Mouse (Mus musculus) ovary, adult 18-20 months (tissue): ENCODE data around the gene Ppp1r8.

Experiments used
- DNase-seq: peaks from one replicate; pipeline ENCODE4 v3.0.0; 2022; ENCODE audit warnings: low spot score, mixed read lengths

Gene Ppp1r8

DNA sequence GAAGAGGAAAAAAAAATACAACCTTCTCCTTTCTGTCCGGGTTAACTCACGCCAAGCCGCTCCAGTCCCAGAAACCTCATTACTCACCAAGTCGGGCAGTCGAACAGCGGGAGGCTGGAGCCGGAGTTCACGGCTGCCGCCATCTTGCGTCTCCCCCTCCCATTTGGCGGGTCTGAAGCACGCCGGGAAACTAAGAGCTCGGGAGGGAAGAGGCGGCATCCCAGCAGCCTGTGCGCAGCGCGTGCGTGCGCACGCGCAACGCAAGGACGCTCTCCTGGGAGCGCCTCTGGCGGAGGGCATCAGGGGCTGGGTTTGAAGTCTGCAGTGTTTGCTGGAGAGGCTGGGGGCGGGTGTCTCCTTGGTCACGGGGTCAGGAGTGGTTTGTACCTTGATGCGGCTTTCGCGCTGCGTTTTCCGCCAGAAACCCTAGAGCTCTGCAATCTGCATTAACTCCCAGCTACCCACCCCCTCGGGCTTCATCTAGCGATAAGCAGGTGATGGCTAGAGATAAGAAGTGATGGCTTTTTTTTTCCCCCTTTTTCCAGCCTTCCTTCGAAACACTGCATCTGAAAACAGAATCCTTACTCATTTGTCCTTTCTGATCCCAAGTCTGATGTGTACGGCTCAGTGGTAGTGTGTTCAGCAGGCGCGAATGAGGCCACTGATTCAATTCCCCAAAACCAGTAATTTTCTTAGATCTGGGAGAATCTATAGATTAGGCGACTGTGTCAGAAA lies at the start of gene Ppp1r8:
Gene Ppp1r8 (minus strand): TSS at position 200 of the 735 bp plus-strand sequence.
- peak; percentile 91 for DNase-seq

DNA sequence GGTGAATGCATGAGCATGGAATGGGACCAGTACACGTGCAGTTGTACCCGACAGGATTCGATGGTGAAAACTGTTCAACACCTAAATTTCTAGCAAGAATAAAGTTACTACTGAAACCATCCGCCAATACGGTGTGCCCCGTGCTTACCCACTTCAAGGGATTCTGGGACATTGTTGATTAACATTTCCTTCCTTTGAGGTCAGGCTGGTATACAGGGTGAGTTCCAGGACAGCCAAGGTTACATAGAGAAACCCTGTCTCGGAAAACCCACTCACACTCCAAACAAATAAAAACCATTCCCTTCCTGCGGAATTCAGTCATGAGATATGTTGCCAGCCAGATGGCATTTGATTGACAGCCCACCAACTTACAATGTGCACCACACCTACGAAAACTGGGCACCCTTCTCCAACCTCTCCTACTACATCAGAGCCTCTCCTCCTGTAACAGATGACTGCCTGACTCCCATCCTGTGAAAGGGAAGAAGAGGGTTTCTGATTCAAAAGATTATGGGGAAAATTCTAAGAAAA lies 41.9 kb upstream of the Ppp1r8 start:
- DNase-seq, result no peak

GRCm38 (mm10) chr4:132884064-132884843 lies 41.3 kb upstream of the Ppp1r8 start, which contains the start of gene Stx12:
Gene Stx12 (minus strand): TSS chr4:132884509.
- DNase-seq, result peak; percentile 84

DNA sequence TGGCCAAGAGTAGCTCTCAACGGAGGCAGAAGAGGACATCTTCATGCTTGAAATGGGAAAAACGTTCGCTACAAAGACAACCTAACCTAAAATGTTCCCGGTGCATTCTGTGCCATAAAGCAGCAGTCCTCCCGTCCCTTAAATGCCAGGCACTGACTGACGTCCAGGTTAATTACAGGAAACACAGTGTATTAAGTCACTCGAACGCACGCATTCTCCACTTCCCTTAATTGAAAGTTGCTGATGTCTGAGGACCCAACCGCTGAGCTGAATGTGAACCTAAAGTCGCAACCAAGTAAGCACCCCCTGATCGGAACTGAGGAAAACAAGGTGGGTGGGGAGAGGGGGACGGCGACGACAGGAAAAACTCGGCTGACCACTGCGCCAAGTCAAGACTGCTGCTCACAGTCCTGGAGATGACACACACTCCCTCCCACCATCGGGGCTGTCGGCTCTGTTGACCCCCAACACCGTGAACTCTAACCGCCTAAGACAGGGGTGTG lies 40.6 kb upstream of the Ppp1r8 start:
- DNase-seq, result no peak

GRCm38 (mm10) chr4:132874363-132875097 lies 31.6 kb upstream of the Ppp1r8 start:
- DNase-seq, result no peak

GRCm38 (mm10) chr4:132873481-132874362 lies 30.8 kb upstream of the Ppp1r8 start:
- DNase-seq, result no peak

DNA sequence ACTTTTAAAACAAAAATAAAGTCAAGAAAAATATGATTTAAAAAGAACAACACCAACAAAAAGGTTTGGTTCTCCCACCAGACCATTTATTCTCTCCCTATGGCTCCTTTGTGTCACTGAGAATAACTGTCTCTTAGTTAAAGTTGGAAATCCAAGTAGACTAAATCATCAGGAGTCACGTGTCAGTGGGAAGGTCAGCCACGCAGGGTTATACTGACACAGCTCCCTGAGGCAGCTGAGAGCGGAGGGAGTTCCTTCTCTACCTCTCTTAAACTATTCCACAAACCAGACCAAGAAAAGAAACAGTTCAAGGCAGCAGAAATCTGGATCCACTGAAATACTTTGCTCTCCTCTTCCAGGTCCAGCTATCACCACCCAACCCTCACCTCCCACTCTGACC lies 28.1 kb upstream of the Ppp1r8 start:
- no peak for DNase-seq

DNA sequence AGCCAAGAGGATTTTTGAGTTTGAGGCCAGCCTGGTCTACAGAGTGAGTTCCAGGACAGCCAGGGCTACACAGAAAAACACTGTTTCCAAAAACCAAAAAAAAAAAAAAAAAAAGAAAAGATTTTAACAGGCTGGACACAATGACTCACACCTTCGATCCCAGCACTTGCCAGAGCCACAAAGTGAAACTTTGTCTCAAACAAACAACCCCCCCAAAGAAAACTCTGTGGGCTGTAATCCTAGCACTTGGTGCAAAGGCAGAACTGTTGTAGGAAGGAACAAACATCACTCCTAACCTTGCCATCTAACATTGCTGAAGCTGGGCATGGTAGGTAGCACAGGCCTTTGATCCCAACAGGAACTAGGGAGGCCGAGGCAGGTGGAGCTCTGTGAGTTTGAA lies 21.9 kb upstream of the Ppp1r8 start:
- no peak for DNase-seq

DNA sequence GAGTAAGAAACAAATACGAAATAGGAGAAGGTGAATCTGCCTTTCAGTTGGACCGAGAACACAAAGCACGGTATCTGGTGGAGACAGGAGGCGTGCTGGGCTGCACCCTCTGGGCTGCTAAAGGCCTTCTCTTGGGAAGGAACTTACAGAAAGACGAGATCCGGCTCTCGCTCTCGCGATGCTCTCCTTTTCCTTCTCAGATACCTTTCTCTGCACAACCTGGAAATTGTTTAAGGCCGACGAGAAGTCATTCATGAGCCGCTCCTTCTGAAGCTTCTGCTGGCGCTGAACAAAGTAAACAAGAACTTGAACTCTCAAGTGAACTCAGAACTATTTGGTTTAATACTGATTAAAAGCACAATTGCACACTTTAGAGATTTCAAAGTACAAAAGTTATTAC lies 20.0 kb upstream of the Ppp1r8 start:
- DNase-seq, result no peak

- no peak for DNase-seq
Measured at GRCm38 (mm10) chr4:132860880-132861279, 17.9 kb upstream of the Ppp1r8 start.

GRCm38 (mm10) chr4:132843705-132844071 lies 719 bp upstream of the Ppp1r8 start:
- no peak for DNase-seq

DNA sequence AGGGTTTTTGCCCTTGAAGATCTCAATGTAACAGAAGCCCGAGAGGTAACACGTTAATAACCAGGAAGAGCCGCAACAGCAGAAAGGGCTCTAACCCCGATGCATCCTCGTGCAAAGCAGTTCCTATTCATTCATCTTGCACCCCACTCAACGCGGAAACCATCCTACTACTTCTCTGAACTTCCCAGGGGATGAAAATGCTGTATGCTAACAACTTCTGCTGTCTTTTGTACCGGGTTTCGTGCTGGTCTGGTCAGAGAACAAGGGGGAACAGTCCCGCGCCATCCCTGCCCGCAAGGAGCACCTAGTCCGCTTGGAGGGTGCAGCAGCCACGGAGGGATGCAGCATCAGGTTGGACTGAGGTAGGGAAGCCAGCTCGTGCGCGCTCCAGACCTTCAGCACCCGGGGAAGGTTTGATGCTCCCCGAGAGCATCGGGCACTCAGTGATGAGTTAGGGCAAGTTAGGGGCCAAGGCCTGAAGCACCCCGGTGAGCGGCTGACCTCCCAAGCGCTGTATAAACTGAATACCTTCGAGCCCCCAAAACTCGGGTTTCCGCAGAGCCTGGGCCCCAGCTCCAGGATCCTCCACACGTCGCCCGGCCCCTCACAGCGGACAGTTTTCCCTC lies 575 bp downstream of the Ppp1r8 start:
- DNase-seq, result no peak

DNA sequence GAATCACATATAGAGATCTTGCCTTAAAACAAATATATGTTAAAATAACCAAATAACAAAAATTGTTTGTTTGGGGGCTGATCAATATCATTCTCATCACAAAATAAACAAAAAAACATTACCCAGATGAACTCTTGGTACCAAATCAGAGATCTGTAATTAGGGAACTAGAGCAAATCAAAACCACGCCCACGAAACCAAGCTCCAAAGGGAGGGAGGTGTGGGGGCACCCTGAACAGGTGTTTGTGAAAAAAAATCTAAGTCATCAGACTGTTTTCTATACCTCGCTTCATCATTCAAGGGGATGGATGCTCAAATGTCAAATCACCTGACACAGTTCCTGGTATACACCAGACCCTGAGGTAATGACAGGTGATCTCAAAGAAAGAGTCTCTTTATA lies 1.5 kb downstream of the Ppp1r8 start:
- no peak for DNase-seq

DNA sequence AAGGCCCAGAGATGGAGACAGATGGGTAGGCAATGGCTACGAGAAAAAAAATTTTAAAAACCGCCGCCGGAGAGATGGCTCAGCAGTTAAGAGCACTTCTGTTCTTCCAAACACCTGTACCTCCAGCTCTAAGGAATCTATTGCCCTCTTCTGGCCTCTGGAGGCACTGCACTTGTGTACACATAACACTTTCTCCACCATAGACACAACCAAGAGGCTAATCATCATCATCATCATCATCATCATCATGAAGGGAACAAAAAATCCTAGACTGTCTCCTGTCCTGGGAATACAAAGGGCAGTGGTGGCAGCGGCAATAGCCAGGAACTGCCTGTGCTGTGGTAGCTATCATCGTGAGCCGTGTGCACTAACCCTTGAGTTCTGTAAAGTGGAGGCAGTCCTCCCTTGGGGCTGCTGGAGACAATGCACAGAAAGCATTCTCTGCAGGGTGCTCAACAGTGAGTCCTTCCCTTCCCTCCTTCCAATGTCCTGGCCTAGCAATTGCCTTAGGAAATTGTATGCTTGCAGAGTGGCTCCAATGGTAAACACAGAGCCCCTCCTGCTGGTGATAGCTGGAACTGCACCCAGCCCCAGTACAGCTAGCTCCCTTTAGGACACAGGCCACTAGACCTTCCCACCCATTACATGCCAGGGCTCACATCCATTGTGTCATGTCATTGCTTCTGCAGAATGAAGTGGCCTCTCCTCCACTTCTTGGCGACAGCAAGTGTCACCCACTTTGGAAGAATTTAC lies 19.2 kb downstream of the Ppp1r8 start:
- peak; percentile 19 for DNase-seq

GRCm38 (mm10) chr4:132818442-132818841 lies 24.5 kb downstream of the Ppp1r8 start:
- DNase-seq, result no peak

GRCm38 (mm10) chr4:132816855-132817254 lies 26.1 kb downstream of the Ppp1r8 start:
- no peak for DNase-seq

DNA sequence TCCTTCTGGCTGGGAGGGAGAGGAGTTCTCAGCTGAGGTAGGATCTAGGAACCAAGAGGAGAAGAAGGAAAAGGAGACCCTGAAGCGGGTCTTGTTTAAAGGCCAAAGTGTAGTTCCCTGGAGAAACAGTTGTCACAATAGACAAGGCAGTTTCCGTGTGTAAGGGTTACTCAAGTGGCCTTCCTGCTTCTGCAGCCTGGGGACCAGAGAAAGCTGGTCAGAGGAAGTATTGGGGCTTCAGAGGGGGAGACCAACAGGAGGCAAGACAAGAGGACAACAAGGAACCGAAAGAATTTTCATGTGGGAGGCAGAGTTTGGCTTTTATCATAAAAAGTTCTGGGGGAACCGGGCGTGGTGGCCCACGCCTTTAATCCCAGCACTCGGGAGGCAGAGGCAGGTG lies 26.6 kb downstream of the Ppp1r8 start:
- no peak for DNase-seq

DNA sequence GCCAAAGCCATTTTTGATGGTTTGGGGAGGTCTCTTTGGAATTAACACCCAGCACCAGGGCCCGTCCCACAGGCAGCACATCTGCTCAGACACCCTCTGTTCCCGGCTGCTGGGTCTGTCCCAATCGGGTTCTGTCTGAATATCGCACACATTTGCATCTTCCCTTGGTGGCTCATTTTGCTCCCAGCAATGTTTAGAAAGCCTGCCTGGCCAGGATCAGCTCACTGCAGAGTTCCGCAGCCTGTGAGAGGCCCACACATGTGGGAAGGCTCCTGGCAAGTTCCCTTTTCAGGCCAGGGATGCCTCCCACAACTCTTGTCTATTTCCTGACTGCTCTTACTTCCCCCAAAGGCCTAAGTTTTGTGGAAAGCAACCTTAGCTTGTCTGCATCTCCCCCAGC lies 33.3 kb downstream of the Ppp1r8 start:
- no peak for DNase-seq

GRCm38 (mm10) chr4:132807771-132808641 lies 35.0 kb downstream of the Ppp1r8 start:
- DNase-seq, result no peak
